Mouse (Mus musculus) G1E (cell line): ENCODE measurements around the gene Pskh1. TPM values are rescaled to one million over a fixed set of nuclear protein-coding genes. Genes with fewer than 3 reads are reported as not detected.
A peak's percentile ranks its signal among the peaks of the same experiment; 100 is the strongest.

ENCODE experiments used
- ATAC-seq: 2 replicates; pipeline ENCODE4 v1.8.0; 2016; ENCODE audit warnings: mild to moderate bottlenecking; ENCODE audit not compliant: insufficient number of reproducible peaks, poor library complexity, low FRiP score, severe bottlenecking; ENCODE audit errors: extremely low read depth
- DNase-seq: peaks from one replicate; pipeline ENCODE4 v3.0.0; 2012; ENCODE audit warnings: low spot score
- H3K27me3 ChIP-seq: 2 replicates; pipeline ENCODE4 v1.6.1; 2012; ENCODE audit warnings: mild to moderate bottlenecking, low read length, inconsistent platforms; ENCODE audit not compliant: insufficient read depth
- H3K36me3 ChIP-seq: replicated peaks from 2 replicates; pipeline ENCODE3; 2012; ENCODE audit warnings: mild to moderate bottlenecking, inconsistent platforms
- H3K4me1 ChIP-seq: 2 replicates; pipeline ENCODE4 v1.6.1; 2012; ENCODE audit warnings: low read depth, low read length, inconsistent platforms, mixed read lengths; ENCODE audit not compliant: insufficient read depth
- H3K4me3 ChIP-seq: 2 replicates; pipeline ENCODE4 v1.5.1; 2012; ENCODE audit warnings: low read depth, mild to moderate bottlenecking, inconsistent platforms, low read length, moderate library complexity, mixed read lengths
- H3K9me3 ChIP-seq: replicated peaks from 2 replicates; pipeline ENCODE4 v1.6.1; 2012; ENCODE audit warnings: inconsistent platforms
- CTCF ChIP-seq: IDR thresholded peaks from 2 replicates; pipeline ENCODE4 v1.5.1; 2012; ENCODE audit warnings: low read depth, low read length, inconsistent platforms, mixed read lengths
- GATA1 ChIP-seq: IDR thresholded peaks from 2 replicates; pipeline ENCODE4 v1.6.1; 2012; ENCODE audit warnings: borderline replicate concordance, low read length, inconsistent platforms, mixed read lengths
- GATA2 ChIP-seq: IDR thresholded peaks from 2 replicates; pipeline ENCODE4 v1.6.1; 2012; ENCODE audit warnings: low read depth, low read length, inconsistent platforms, borderline replicate concordance
- POLR2AphosphoS5 ChIP-seq: IDR thresholded peaks from 2 replicates; pipeline ENCODE4 v1.6.1; 2012; ENCODE audit warnings: low read depth, low read length, inconsistent platforms; ENCODE audit not compliant: insufficient replicate concordance
- TAL1 ChIP-seq: conservative IDR thresholded peaks from 2 replicates; pipeline ENCODE4 v1.6.1; 2012; ENCODE audit warnings: low read depth, low read length, inconsistent platforms, mixed read lengths
- polyA plus RNA-seq: library from polyadenylated mRNA; stranded (reverse); fragments of >175 nt; gene quantifications from 2 replicates; pipeline ENCODE4 v1.2.3, GENCODE M21; 2012
- total RNA-seq, 2 experiments: library from RNA; stranded (forward) in 1 of 2; stranded (reverse) in 1 of 2; fragments of 200-1000 nt in 1 of 2; fragments of >200 nt in 1 of 2; fragmentation: Nextera tagmentation in 1 of 2; gene quantifications; 2 replicates each; pipeline ENCODE4 v1.2.3; 2014 to 2017

Gene Pskh1
- total and polyA plus RNA-seq, 3 experiments, result 19.5 to 26.1 (median 21.3) TPM

DNA sequence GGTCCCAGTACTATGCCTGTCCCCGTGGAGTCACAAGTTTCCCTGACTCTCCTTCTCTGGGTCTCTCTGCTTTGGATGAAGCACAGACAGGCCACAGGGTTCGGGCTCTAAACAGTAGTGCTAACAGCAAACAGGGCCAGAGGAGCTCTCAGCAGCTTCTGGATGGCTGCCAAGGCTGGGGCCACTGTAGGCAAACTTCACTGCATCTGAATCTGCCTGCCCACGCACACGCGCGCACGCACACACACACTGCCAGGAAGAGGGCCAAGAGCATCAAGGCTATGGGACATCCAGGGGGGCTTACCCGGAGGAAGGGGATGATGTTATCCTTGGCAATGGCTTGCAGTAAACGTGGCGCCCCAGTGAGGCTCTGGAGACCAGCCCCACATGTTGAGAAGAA is 49.1 kb downstream of the Pskh1 start:
- H3K4me3 ChIP-seq, result no peak overlapping the region
- ATAC-seq (no peak), DNase-seq (peak; percentile 54)
- H3K4me1 ChIP-seq, result peaks cover 12% of the 10 kb centered on the region
- no peaks in the 10 kb centered on the region for H3K9me3 ChIP-seq
- TF ChIP-seq GATA1 (no peak), POLR2AphosphoS5 (no peak), TAL1 (no peak), GATA2 (no peak), CTCF (no peak)
- H3K27me3 ChIP-seq, result no peaks in the 10 kb centered on the region
- H3K36me3 ChIP-seq, result peaks cover 93% of the 10 kb centered on the region

DNA sequence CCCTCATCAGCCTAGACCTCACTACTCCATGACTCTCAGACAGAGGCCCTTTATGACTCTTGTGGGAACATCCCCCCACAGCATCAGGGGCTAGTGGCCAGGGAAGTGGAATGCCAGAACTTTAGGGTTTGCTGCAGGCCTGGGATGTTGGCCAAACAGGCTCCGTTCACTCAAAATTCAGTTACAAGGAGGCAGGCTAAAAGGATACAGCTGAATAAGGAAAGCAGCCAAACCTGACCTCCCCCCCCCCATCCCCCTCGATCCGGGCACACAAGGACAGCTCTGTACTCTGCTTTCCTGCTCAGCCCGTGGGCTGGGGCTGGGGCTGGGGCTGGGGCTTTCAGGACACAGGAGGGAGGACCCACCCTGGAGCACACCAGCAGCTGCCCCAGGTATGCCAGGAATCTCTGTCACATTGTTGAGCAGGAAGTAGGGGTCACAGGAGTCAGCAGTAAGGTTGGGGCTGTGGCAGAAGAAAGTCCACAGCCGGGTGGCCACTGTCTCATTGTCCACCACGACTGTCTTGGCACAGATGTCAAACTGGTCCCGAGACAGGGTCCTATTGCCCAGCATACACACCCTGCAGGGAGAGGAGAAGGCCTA is 50.9 kb downstream of the Pskh1 start:
- TF ChIP-seq CTCF, result no peak
- TF ChIP-seq GATA2, result no peak
- no peak for TF ChIP-seq GATA1
- no peak for TF ChIP-seq TAL1
- no peak for TF ChIP-seq POLR2AphosphoS5
- peaks cover 89% of the 10 kb centered on the region for H3K36me3 ChIP-seq
- no peaks in the 10 kb centered on the region for H3K27me3 ChIP-seq
- no peak for ATAC-seq
- no peaks in the 10 kb centered on the region for H3K9me3 ChIP-seq
- H3K4me3 ChIP-seq, result no peak overlapping the region
- peaks cover 12% of the 10 kb centered on the region for H3K4me1 ChIP-seq
- DNase-seq, result no peak

DNA sequence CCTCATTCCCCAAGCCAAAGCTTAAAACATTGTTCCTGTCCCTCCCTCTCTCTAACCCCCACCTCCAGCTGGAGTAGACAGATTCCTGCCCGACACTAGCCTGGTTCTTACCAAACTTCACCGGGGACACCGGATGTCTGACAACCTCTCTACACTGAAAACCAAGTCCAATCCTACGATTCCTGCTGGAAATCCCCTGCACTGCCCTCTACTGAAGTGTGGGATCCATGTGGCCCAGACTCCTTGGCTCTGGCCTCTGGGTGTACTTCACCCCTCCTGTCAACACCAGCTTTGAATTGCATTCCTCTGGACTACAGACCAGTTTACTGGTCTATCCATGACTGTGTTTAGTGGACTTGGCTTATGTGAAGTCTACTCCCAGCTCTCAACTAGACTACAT is 56.3 kb downstream of the Pskh1 start:
- no peak overlapping the region for H3K4me3 ChIP-seq
- H3K36me3 ChIP-seq, result peaks cover 85% of the 10 kb centered on the region
- DNase-seq, result no peak
- TF ChIP-seq GATA2, result no peak
- no peak for TF ChIP-seq CTCF
- TF ChIP-seq GATA1, result no peak
- TF ChIP-seq POLR2AphosphoS5, result no peak
- TF ChIP-seq TAL1, result no peak
- ATAC-seq, result no peak
- peaks cover 5% of the 10 kb centered on the region for H3K4me1 ChIP-seq
- no peaks in the 10 kb centered on the region for H3K27me3 ChIP-seq
- no peaks in the 10 kb centered on the region for H3K9me3 ChIP-seq

DNA sequence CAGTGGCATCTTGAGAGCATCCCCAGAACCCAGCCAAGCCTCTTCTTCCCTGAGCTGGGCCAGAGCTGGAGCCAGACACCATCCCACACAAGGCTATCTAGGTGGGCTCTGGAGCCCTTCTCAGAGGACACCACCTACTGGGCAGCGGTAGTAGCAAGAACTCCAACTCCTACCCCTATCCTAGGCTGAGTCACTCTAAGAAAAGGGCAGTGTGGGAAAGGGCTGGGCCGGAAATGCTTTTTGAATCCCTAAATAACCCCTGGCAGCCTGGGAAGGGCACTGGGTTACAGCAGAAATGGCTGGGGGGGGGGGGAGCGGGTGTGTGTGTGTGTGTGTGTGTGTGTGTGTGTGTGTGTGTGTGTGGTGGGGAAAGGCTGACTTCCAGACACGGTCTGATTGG is 57.6 kb downstream of the Pskh1 start:
- Histone ChIP-seq H3K27me3 (no peaks in the 10 kb centered on the region), H3K4me3 (no peak overlapping the region), H3K9me3 (no peaks in the 10 kb centered on the region), H3K4me1 (peaks cover 12% of the 10 kb centered on the region), H3K36me3 (peaks cover 85% of the 10 kb centered on the region)
- DNase-seq, result no peak
- ATAC-seq, result no peak
- TF ChIP-seq TAL1, result no peak
- no peak for TF ChIP-seq GATA1
- no peak for TF ChIP-seq POLR2AphosphoS5
- TF ChIP-seq GATA2, result no peak
- TF ChIP-seq CTCF, result no peak

DNA sequence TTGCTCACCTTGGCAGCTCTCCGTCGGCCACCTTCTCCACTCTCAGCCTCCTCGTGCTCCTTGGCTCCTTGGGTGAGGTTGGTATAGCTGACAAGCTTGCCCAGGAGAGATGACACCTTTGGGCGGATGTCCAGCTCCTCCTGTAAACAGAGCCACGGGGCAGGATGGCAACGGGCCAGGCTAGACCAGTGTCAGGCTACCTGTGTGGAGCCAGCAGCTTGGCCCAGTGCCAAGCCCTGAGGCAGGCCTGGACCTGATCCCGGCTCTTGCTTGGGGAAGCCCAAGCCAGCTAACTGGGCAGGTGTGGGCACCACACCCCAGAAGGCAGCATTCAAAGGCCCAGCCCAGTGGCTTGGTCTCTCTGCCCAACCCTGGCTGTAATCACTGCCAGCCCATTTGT is 59.1 kb downstream of the Pskh1 start:
- no peaks in the 10 kb centered on the region for H3K27me3 ChIP-seq
- peaks cover 86% of the 10 kb centered on the region for H3K36me3 ChIP-seq
- H3K4me1 ChIP-seq, result peaks cover 21% of the 10 kb centered on the region
- ATAC-seq (no peak), DNase-seq (no peak)
- TF ChIP-seq CTCF (no peak), GATA1 (no peak), POLR2AphosphoS5 (no peak), TAL1 (no peak), GATA2 (no peak)
- H3K4me3 ChIP-seq, result no peak overlapping the region
- no peaks in the 10 kb centered on the region for H3K9me3 ChIP-seq

DNA sequence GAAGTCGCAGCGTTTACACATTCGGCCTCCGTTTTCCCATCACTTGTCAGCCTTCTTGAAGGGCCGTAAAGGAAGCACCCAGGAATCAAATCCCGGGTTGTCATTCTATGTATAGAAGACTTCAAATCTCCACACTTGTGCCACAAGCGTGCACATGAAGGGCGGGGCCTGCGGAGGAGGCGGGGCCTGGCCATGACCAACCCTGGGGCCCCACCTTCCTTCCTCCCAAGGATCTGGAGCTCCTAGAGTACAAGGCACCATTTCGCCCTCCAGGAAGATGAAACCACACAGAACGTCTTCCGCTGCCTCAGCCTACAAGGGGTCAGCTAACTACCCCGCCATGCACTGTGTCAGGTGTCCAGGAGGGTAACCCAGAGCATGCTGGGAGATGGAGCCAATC is 60.9 kb downstream of the Pskh1 start:
- Histone ChIP-seq H3K9me3 (no peaks in the 10 kb centered on the region), H3K36me3 (peaks cover 77% of the 10 kb centered on the region), H3K27me3 (no peaks in the 10 kb centered on the region), H3K4me3 (no peak overlapping the region), H3K4me1 (peaks cover 36% of the 10 kb centered on the region)
- ATAC-seq (no peak), DNase-seq (no peak)
- TF ChIP-seq POLR2AphosphoS5 (no peak), GATA1 (no peak), GATA2 (no peak), TAL1 (no peak), CTCF (no peak)
